Mouse (Mus musculus): ENCODE results near the gene Grsf1. TPM values are rescaled to one million over a fixed set of nuclear protein-coding genes. Genes with fewer than 3 reads are reported as not detected.
A peak's percentile ranks its signal among the peaks of the same experiment; 100 is the strongest.

Gene Grsf1
- polyA plus RNA-seq, 1 experiment, result 80.3 TPM

DNA sequence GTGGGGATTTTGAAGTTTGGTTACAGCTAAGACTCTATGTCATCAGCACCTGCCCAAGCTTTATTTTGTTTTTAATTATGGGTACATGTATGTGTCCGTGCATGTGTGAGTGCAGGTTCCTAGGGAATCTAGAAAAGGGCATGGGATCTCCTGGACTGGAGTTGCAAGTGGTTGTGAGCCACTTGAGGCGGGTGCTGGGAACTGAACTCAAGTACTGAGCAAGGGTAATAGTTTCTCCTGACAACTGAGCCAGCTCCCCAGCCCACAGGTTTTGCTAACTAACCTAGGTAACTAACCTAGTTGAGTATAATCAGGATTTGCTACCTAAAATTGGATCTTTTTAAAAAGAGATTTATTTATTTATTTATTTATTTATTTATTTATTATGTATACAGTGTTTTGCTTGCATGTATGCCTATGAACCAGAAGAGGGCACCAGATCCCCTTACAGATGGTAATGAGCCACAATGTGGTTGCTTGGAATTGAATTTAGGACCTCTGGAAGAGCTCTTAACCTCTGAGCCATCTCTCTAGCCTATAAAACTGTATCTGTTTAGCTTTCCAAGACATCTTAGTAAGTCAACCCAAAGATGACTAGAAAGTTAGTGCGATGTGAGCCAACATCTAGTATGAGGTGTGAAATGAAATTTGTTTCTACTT is 13.4 kb upstream of the Grsf1 start:
- peak in 1 of 2 experiments; percentile 55 for DNase-seq (ENCODE audit: extremely low spot score in 1 of 2, low spot score in 1 of 2)

DNA sequence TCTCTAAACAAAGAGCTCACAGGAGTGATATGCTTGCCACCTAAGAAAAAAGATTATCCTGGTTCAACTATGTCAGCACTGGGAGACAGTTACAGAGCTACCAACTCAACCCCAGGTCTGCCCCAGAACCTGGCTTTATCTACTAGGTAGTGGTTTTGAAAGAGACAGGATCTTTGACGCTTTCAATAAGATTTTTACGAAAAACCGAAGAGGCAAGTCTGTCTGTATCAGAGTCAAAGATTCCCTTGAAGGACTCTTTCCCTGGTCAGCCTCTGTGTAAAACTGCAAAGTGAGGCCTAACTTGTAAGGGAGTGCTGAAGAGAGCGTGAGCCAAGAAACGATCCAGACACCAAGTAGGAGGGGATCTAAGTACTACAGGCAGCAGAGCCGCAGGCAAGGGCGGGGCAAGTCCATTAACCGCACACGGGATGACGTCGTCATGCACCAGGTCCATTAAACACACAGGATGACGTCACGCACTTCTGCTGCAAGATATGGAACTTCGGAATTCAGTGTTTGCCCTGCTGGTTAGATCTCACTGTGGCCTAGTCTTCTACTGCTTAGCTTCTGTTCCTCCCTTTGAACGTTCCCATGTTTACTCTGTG is 12.7 kb upstream of the Grsf1 start:
- no peak for DNase-seq (ENCODE audit: extremely low spot score in 1 of 2, low spot score in 1 of 2)

DNA sequence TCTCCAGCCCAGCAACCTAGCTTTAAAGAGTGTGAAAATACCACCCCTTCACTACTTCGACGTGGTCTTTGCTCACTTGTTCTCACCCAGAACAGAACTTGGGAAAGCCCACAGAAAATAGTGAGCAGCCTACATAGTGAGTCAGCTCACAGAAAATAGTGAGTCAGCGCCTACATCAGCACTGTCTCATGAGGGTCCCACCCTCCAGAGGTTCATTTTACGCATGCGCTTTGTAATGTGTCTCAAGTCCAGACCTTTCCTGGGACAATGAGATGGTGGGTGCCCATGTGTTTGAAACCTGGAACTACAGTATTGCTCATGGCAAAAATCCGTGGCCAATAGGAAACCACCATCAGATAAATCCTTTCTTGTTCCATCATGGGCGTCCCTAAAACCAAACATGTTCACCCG is 12.0 kb upstream of the Grsf1 start:
- DNase-seq (ENCODE audit: extremely low spot score in 1 of 2, low spot score in 1 of 2), result no peak

DNA sequence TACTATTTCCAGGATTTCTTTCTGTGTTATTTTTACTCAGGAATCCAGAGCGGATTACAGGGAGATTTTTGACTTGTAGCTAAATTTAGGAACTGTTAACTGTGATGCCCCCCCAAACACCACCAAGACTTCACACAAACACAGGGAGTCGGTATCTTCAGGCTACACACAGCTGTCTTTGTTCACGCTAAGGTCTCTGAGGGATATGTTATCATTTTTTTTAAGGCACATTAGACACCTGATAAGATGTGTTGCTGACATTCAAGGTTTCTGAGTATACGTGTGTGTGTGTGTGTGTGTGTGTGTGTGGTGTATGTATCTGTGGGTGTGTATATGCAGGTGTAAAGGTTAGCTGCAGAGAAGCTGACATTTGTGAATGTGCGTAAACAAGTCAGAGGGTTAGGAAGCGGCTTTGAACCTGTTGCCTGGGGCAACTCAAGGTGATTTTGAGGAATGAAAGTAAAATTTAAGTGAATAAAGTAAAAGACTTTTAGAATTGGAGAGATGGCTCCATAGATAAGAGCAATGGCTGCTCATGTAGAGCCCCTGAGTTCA is 9.9 kb upstream of the Grsf1 start:
- no peak for DNase-seq (ENCODE audit: extremely low spot score in 1 of 2, low spot score in 1 of 2)

DNA sequence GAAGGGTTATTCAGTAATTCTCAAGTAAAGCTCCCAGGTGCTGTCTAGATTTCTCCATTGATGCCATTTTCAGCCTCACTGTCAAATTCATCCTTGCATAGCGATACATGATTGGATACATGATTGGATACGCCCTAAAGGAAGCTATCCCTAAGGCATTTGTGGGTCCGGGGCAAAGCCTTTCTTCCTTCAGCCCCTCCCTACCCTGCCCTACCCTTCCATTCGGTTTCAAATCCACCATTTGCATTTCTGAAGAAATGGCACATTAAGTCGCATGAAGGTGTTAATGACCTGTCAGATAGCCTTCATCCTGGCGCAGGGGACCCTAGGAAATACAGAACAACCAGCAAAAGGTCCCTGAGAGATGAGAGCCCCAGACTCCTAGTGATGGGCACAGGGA is 9.3 kb upstream of the Grsf1 start:
- no peak for DNase-seq (ENCODE audit: extremely low spot score in 1 of 2, low spot score in 1 of 2)

DNA sequence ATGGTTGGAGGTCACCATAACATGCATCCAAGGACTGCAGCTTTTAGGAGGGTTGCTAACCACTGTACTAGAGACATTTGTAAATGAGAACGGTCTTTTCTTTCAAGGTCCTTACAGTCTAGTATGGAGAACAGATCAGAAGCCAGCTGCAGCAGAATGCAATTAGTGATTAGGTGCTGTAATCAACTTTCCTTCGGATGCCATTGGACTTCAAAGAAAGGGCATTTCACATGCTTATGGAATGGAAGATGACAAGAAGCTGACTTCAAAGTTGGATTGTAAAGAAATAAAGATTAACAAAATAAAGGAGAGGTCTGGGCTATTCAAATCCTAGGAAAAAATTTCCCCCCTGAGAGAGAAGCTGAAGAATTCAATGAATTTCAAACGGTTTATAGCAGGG is 8.3 kb upstream of the Grsf1 start:
- no peak for DNase-seq (ENCODE audit: extremely low spot score in 1 of 2, low spot score in 1 of 2)

DNA sequence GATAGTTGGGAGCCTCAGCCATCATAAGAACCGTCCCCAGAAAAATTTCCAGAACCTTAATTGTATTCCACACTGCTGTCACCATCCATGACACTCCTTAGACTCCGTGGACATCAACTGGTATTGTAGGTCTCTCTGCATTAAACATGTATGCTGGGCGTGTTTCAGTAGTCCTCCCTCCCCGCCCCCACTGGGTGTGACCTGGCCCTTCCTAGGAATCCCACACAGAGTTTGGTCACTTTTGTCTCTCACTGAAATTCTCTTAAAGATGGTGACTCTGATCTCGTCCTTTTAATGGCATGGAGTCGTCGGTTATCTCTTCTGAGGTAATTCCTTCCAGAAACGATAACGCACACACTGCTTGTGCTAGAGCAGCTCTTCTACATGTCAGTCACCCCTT is 7.7 kb upstream of the Grsf1 start:
- no peak for DNase-seq (ENCODE audit: extremely low spot score in 1 of 2, low spot score in 1 of 2)

DNA sequence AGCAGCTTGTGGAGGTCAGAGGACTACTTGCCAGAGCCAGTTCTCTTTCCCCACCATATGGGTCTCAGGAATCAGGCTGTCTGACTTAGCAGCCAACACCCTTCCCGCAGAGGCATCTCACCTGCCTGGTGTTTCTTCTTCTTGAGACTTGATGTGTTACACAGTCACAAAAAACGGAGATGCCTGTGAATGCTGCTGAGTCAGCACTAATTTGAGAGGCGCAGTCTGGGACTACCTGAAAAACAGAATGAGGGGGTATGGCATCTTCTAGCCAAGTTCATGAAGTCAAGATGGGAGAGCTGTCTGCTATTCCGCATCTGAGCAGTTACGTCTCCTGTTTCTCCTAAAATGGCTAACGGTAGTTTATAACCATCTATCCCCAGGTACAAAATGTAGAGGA is 4.6 kb upstream of the Grsf1 start:
- DNase-seq (ENCODE audit: extremely low spot score in 1 of 2, low spot score in 1 of 2), result no peak

DNA sequence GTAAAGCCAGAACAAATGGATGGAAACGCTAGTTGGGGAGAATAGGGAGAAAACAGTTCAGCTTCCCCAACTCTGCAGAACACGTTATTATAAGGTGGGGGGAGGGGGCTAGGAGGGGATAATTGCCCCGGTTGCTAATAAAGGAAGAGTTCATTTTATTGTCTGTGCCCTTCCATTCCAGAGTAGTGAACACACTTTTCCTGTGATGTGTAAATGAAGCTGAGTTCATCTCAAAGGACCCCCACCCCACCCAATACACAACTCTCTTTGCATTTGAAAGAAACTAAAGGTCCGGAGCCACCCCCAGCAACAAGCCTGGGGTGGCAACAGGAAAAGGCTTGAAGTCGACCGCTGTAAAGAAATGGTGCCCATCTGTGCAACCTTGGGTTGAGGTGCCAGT is 3.4 kb upstream of the Grsf1 start:
- DNase-seq (ENCODE audit: extremely low spot score in 1 of 2, low spot score in 1 of 2), result no peak

DNA sequence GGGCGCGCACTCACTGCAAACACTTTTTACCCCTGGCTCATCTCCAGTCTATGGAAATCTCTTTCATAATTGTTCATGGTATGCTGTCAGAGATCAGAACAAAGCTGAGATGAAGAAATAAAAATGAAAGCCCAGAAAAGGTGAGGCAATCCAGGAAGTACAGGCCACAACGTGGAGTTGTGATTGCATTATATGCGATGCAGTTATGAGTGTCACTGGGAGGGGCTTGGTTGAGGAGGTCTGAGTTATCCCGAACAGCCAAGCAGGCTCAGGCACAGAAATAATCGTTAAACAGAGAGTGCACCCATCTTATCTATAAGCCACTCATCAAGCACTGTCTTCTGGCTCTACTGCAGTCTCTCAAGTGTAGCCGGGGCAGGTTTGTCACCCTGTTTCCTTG is 3.0 kb upstream of the Grsf1 start:
- no peak for DNase-seq (ENCODE audit: extremely low spot score in 1 of 2, low spot score in 1 of 2)

DNA sequence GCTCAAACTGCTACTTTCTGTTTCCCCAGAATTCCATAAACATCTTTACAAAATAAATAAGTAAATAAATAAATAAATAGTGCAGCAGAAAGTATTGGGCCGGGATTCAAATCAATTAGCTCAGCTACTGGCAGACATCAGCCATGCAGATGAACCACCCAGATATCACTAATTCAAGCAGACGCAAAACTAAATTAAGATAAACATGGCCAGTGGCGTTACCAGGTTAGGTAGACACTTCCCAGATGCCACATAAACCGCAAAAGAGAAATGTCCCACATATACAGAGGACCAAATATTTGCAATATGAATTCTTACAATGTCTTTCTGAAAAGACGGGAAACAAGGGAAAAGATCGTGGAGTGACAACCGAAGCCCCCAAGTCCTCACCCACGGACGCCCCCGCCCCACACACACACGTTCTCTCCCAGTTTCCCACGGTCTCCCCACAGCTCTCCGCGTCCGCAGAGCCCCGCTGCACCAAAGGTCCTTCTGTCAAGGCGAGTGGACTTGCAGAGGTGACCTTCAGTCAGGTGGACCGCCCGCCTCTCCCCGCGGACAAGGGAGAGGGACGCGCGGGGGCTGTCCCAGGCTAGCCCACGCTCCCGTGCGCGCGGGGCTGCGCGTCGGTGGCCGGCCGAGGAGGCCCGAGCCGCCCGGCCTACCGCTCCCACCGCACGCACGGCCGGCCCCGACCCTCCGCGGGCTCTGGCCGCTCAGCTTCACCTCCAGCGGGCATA is 1.1 kb downstream of the Grsf1 start:
- DNase-seq (ENCODE audit: extremely low spot score in 1 of 2, low spot score in 1 of 2), result peak in 1 of 2 experiments; percentile 30

DNA sequence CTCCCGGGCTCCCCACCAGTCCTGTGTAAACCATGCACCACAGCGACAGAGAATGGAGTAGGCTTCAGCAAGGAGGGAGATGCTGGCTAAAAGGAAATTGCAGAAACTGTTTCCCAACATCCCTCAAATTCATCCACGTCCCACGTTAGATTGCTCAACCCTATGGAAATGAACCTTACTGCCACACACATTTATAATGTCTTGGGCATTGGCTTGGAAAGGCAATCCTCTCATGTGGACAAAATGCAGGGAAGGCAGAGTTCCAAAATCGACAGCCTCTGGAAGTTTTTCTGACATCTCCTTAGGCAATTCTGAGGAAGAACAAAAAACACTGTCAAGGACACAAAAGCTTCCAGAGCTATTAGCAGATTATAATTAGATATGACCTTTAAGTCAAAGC is 12.1 kb downstream of the Grsf1 start:
- no peak for DNase-seq (ENCODE audit: extremely low spot score in 1 of 2, low spot score in 1 of 2)

DNA sequence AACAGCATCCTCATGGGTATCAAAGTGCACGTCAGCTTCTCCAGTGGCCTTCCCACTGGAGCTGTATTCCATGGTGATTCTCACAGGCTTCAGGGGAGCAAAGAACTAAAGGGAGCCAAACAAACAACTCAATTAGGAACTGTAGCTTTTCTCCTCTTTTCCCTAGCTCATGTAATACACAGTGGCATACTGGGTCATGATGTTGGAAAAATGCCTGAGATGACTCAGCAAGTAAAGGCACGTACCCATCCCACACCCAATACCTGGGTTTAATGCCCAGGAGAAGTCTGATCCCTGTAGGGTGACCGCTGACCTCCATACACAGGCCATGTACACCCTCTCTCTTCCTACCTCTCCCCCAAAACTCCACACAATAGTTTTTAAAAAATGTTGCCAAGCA is 12.8 kb downstream of the Grsf1 start:
- no peak for DNase-seq (ENCODE audit: extremely low spot score in 1 of 2, low spot score in 1 of 2)

DNA sequence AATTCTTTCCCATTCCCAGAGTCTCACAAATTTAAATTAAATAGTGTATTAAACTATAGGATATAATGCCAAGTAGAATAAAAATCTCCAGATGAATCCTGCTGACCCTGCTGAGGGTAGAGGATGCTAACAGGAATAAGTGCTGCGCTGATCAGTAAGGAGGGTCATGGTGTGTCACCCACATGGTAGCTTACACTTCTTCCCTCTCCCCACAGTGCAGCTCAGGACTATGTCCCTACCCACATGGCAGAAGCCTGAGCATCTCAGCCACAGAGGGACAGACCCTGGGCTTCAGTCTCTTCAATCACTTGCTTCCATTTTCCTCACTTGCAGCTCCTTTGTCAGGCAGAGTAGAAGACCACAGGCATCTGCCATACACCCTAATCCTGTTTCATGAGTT is 18.1 kb downstream of the Grsf1 start:
- DNase-seq (ENCODE audit: extremely low spot score in 1 of 2, low spot score in 1 of 2), result no peak

DNA sequence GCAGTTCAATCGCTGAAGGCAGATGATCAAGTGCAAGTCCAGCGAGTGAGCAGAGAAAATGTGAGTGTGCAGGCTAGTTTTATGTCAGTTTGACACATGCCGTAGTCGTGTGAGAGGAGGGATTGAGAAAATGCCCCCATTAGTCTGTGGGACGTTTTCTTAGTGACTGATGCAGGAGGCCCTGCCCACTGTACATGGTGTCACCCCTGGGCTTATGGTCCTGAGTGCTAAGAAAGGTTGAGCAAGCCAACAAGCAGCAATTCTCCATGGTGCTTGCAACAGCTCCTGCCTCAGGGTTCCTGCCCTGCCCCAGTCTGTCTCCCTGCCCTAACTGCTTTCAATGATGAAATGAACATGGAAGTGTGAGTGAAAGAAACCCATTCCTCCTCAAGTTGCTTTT is 23.4 kb downstream of the Grsf1 start:
- DNase-seq (ENCODE audit: extremely low spot score in 1 of 2, low spot score in 1 of 2), result no peak

DNA sequence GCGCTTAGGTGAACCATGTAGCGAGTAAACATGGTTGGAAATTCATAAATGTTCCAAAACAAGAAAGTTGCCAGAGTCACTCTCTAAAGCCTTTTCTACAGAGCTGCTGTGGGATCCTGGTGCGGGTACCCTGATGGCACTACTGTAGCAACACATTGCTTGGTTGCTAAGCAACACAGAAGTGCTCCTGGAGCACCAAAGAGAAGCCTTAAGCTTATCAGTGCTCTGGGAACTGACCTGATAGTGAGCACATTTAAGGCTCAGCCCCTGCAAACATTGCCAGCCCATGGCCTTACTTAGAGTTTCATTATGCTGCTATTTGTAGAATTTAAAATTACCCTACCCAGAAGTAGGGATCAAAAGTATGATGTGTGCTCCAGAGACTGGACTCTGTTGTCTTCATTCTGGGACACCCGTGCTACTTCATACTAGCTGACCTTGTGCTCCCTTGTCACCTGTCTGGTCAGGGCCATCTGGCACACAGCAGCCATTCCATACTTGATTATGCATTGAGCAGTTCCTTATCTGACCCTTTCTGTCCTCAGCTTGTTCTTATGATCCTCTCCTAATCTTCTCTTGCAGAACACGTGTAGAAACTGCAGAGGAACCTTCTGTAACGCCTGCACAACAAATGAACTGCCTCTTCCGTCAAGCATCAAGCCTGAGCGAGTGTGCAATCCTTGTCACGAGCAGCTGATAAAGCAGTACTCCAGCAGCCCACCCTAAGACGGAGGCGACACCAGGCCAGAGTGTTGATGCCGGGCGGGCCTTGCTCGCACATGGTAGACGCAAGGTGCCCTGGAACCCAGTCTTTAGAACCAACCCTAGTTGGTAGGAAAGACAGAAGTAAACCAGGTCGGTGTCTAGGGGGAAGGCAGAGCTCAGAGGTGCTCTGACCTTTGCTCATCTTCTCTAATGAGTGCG is 26.5 kb downstream of the Grsf1 start:
- DNase-seq (ENCODE audit: extremely low spot score in 1 of 2, low spot score in 1 of 2), result no peak

DNA sequence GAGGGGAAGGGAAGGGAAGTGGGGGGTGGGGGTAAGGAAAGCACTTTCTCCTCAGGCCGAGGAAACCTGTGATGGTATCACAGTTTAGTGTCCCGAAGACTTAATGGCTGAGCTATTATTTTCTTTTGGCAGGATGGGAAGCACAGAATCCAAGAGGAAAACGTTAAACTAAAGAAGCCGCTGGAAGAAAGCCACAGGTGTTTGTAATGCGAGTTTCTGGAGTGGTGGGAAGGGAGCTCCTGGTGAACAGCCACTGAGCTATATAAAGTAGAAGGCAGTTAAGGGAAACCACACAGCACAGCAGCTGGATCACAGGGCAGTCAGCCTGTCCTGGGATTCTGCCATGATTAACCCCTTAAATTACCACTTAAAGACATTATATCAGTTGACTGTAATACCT is 30.6 kb downstream of the Grsf1 start:
- no peak for DNase-seq (ENCODE audit: extremely low spot score in 1 of 2, low spot score in 1 of 2)

DNA sequence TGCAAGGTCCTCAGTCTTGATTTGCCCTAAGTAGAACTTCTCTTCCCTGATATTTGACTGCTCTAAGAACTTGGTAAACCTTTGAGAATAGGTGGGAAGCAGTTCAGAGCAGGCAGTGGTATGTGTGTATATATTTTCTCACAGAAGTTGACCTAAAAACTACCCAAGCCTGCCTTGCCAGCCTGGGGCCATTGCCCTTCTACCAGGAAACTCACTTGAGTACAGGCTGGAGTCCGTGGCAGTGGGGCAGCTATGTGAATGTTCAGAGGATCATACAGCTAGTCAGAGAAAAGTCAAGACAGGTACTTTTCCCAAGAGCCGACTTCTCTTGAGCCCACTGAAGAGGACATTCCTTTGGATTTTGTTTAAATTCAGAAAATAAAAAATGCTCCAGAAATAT is 31.1 kb downstream of the Grsf1 start:
- no peak for DNase-seq (ENCODE audit: extremely low spot score in 1 of 2, low spot score in 1 of 2)

DNA sequence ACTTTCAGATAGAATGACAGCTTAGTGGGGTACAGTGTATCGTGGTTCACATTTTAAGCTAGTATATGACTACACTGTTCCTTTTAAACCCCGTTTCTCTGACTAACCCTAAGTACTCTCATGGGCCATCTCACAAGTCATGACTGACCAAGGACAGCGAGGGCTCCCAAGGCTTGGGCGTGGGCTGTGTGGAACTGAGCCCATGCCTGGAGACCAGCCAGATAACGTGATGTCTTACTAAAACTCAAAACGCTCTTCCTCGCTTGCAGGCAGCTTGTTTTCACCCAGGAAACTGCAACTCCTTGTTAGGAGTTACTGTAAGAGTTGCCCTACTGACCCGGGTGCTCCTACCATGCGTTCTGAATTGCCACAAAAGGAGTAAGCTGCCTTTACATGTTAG is 32.5 kb downstream of the Grsf1 start:
- no peak for DNase-seq (ENCODE audit: extremely low spot score in 1 of 2, low spot score in 1 of 2)

DNA sequence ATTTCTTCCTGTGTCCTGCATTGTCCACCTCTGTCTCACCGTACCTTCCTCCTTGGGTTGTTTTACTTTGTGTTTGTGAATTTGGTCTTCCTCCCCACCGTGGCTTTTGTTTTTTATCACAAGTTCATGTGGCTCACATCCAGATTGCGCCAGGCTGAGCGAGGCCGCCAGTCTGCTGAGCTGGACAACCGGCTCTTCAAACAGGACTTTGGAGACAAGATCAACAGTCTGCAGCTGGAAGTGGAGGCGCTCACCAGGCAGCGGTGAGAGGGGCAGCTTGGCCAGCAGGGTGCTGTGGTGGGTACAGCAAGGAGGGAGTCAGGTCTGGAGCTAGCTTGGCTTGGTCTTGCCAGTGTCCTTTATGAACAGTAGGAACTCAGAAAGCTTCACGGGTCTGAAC is 33.2 kb downstream of the Grsf1 start:
- DNase-seq (ENCODE audit: extremely low spot score in 1 of 2, low spot score in 1 of 2), result no peak

DNA sequence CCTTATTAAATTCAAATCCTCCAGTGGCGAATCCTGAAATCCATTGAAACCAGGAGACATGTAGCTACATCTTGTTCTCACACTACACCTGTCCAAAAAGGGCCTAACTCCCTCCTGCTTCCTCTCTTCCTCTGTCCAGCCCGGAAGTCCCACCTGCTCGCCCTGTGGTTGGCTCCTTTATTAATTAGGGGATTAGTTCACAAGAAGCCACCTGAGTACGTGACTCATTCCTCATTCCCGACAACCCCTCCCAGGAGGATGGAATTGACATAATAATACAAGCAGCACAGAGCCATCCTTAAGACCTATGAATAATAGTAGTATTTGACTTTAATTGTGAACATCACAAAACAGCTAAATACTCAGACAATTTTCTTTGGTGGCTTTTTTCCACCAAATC is 41.9 kb downstream of the Grsf1 start:
- no peak for DNase-seq (ENCODE audit: extremely low spot score in 1 of 2, low spot score in 1 of 2)

All from frontal cortex, adult 2 months (tissue).